Mouse (Mus musculus): ENCODE results near the gene Ttyh2. TPM values are rescaled to one million over a fixed set of nuclear protein-coding genes. Genes with fewer than 3 reads are reported as not detected.

The Ttyh2 gene
- polyA plus RNA-seq, 1 experiment, result 2.6 TPM

DNA sequence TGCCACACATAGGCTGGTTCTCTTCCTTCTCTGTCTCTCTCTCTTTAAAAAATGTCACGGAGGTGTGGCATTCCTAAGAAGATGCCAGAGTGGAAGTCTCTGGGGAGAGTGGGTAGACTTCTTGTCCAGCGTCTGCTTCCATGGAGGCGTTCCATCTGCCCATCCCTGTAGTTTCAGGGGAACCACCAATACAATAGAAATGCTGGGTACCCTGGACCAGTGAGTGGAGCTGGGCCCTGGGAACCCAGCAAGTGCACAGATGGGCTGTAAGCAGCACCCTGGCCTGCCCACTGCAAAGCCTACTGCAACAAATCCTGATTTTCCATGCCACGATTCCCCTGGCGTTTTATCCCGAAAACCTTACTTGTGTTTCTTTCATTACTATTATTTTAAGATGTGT is 39.3 kb downstream of the Ttyh2 start:
- Histone ChIP-seq H3K4me1 (ENCODE audit: control insufficient read depth, insufficient read depth, low read length) (no peaks in the 10 kb centered on the region), H3K27ac (ENCODE audit: control insufficient read depth, insufficient read depth, low read depth, low read length, poor library complexity) (no peak overlapping the region), H3K4me3 (replicated peaks; ENCODE audit: control insufficient read depth, low read depth, low read length) (no peak overlapping the region)
- no peak for TF ChIP-seq CTCF (IDR thresholded peaks at IDR 0.05; ENCODE audit: control insufficient read depth, insufficient read depth, low read length)
- TF ChIP-seq POLR2A (IDR thresholded peaks at IDR 0.05; ENCODE audit: borderline replicate concordance, control insufficient read depth, low read depth, low read length), result no peak
- 88% methylated on average over 6 of the region's 6 CpGs for WGBS

GRCm38 (mm10) chr11:114715531-114715930 is 40.3 kb downstream of the Ttyh2 start:
- TF ChIP-seq CTCF (IDR thresholded peaks at IDR 0.05; ENCODE audit: control insufficient read depth, insufficient read depth, low read length) (no peak), POLR2A (IDR thresholded peaks at IDR 0.05; ENCODE audit: borderline replicate concordance, control insufficient read depth, low read depth, low read length) (no peak)
- H3K4me3 ChIP-seq (replicated peaks; ENCODE audit: control insufficient read depth, low read depth, low read length), result no peak overlapping the region
- 84% methylated on average over 7 of the region's 7 CpGs for WGBS

GRCm38 (mm10) chr11:114720535-114720934 is 45.3 kb downstream of the Ttyh2 start:
- Histone ChIP-seq H3K27ac (ENCODE audit: control insufficient read depth, insufficient read depth, low read depth, low read length, poor library complexity) (no peak overlapping the region), H3K4me1 (ENCODE audit: control insufficient read depth, insufficient read depth, low read length) (no peaks in the 10 kb centered on the region), H3K4me3 (replicated peaks; ENCODE audit: control insufficient read depth, low read depth, low read length) (no peak overlapping the region)
- TF ChIP-seq POLR2A (IDR thresholded peaks at IDR 0.05; ENCODE audit: borderline replicate concordance, control insufficient read depth, low read depth, low read length) (no peak), CTCF (IDR thresholded peaks at IDR 0.05; ENCODE audit: control insufficient read depth, insufficient read depth, low read length) (no peak)
- WGBS, result 81% methylated on average over 10 of the region's 10 CpGs

More at GRCm38 (mm10) chr11:114715531-114715930, 40.3 kb downstream of the Ttyh2 start:
- Histone ChIP-seq H3K4me1 (ENCODE audit: control insufficient read depth, insufficient read depth, low read length) (no peaks in the 10 kb centered on the region), H3K27ac (ENCODE audit: control insufficient read depth, insufficient read depth, low read depth, low read length, poor library complexity) (no peak overlapping the region)

DNA sequence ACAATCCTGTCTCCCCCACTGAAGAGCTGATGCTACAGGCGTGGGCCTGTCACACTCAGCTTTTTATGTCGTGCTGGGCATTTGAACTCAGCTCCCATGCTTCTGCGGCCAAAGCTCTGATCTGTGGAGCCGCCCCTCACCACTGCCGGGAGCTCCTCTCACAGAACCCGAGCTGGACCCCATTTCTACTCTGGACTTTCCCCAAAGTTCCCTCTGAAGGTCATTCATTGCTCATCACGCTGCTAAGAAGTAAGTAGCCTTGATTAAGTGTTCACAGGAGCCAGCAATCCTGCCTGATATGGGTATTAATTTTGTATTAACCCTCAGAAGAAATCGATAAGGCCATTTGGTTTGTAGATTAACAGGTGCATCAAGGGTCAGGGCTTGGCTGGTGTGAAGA is 47.2 kb downstream of the Ttyh2 start:
- H3K27ac ChIP-seq (ENCODE audit: control insufficient read depth, insufficient read depth, low read depth, low read length, poor library complexity), result no peak overlapping the region
- 75% methylated on average over 8 of the region's 8 CpGs for WGBS
- H3K4me1 ChIP-seq (ENCODE audit: control insufficient read depth, insufficient read depth, low read length), result no peaks in the 10 kb centered on the region
- TF ChIP-seq POLR2A (IDR thresholded peaks at IDR 0.05; ENCODE audit: borderline replicate concordance, control insufficient read depth, low read depth, low read length), result no peak
- no peak for TF ChIP-seq CTCF (IDR thresholded peaks at IDR 0.05; ENCODE audit: control insufficient read depth, insufficient read depth, low read length)
- H3K4me3 ChIP-seq (replicated peaks; ENCODE audit: control insufficient read depth, low read depth, low read length), result no peak overlapping the region

DNA sequence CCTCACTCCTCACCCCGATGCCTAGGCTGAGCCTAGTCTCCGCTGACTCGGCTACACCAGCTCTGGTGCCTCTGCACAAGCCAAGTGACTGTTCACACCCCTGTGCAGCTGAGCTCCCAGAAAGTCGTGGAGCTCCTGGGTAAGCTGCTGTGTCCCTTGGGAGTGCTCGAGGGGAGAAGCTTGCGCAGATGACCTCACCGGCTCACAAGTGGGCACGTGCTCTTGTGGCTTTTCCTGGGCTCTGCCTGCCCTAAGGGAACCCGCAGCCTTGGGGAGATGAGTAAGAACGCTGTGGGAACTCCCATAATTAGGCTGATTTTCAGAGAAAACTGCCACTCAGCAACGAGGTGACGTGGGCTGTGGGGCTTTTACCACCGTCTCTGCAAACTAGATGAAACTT is 47.8 kb downstream of the Ttyh2 start:
- 68% methylated on average over 13 of the region's 13 CpGs for WGBS
- H3K27ac ChIP-seq (ENCODE audit: control insufficient read depth, insufficient read depth, low read depth, low read length, poor library complexity), result no peak overlapping the region
- no peak for TF ChIP-seq CTCF (IDR thresholded peaks at IDR 0.05; ENCODE audit: control insufficient read depth, insufficient read depth, low read length)
- no peaks in the 10 kb centered on the region for H3K4me1 ChIP-seq (ENCODE audit: control insufficient read depth, insufficient read depth, low read length)
- no peak overlapping the region for H3K4me3 ChIP-seq (replicated peaks; ENCODE audit: control insufficient read depth, low read depth, low read length)

DNA sequence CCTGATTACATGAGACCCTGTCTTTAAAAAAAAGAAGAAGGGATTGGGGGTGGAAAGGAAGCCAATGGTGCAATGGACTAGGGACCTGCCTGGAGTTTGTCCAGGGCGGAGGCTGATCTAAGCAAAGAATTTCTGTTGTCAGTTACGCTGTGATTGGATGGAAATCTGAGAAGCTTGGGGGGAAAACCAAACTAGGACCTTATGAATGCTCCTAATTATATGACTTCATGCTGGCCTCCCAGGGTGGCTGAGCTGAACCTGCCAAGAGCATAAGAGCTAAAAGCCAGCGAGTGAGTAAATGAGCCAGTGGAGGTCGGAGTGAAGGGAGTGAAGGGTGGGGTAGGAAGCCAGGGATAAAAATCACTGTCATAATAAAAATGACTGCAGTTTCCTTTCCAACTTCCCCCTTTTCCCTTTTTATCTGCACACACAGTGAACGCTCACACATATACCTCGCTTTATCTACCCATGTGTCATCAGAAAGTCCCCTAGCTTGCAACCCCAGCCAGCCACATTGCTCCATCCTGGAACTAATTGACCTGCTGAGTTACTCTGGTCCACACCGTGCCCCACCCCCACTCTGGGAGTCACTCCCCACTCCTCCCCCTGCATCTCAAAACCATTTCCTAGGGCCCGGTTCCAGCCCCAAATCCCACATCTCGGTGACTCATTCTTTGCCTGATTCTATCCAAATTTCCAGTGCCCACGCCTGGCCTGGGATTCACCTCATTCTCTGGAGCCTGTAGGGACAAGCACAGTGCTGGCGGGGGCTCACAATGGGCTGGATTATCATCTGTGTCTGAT is 49.8 kb downstream of the Ttyh2 start:
- Histone ChIP-seq H3K27ac (ENCODE audit: control insufficient read depth, insufficient read depth, low read depth, low read length, poor library complexity) (no peak overlapping the region), H3K4me1 (ENCODE audit: control insufficient read depth, insufficient read depth, low read length) (no peaks in the 10 kb centered on the region; the same call in 1 of the 2 replicates), H3K4me3 (replicated peaks; ENCODE audit: control insufficient read depth, low read depth, low read length) (no peak overlapping the region)
- WGBS, result 46% methylated on average over 11 of the region's 11 CpGs
- no peak for TF ChIP-seq POLR2A (IDR thresholded peaks at IDR 0.05; ENCODE audit: borderline replicate concordance, control insufficient read depth, low read depth, low read length)
- TF ChIP-seq CTCF (IDR thresholded peaks at IDR 0.05; ENCODE audit: control insufficient read depth, insufficient read depth, low read length), result no peak

- peak within 1 kb of the TSS; percentile 1 for H3K4me3 ChIP-seq (replicated peaks; ENCODE audit: control insufficient read depth, low read depth, low read length)
Observed at GRCm38 (mm10) chr11:114726965-114727825, 52.0 kb downstream of the Ttyh2 start, which contains the start of gene Dnaic2. TSS of gene Dnaic2 (plus strand) at chr11:114727408.

GRCm38 (mm10) chr11:114727826-114728186 is 52.6 kb downstream of the Ttyh2 start:
- H3K4me3 ChIP-seq (replicated peaks; ENCODE audit: control insufficient read depth, low read depth, low read length), result no peak overlapping the region
- TF ChIP-seq POLR2A (IDR thresholded peaks at IDR 0.05; ENCODE audit: borderline replicate concordance, control insufficient read depth, low read depth, low read length) (no peak), CTCF (IDR thresholded peaks at IDR 0.05; ENCODE audit: control insufficient read depth, insufficient read depth, low read length) (no peak)
- no peaks in the 10 kb centered on the region; the same call in 1 of the 2 replicates for H3K4me1 ChIP-seq (ENCODE audit: control insufficient read depth, insufficient read depth, low read length)
- H3K27ac ChIP-seq (ENCODE audit: control insufficient read depth, insufficient read depth, low read depth, low read length, poor library complexity), result no peak overlapping the region
- WGBS, result 47% methylated on average over 5 of the region's 5 CpGs

More at GRCm38 (mm10) chr11:114726965-114727825, 52.0 kb downstream of the Ttyh2 start, which contains the start of gene Dnaic2:
- Histone ChIP-seq H3K27ac (ENCODE audit: control insufficient read depth, insufficient read depth, low read depth, low read length, poor library complexity) (no peak within 1 kb of the TSS), H3K4me1 (ENCODE audit: control insufficient read depth, insufficient read depth, low read length) (no peaks in the 10 kb centered on the region; the same call in 1 of the 2 replicates)
- 15% methylated on average over 34 of the region's 34 CpGs for WGBS
- no peak for TF ChIP-seq POLR2A (IDR thresholded peaks at IDR 0.05; ENCODE audit: borderline replicate concordance, control insufficient read depth, low read depth, low read length)
- TF ChIP-seq CTCF (IDR thresholded peaks at IDR 0.05; ENCODE audit: control insufficient read depth, insufficient read depth, low read length), result no peak

All from bone marrow, adult 2 months (tissue).